Mouse (Mus musculus) layer of hippocampus, adult 8-10 months (tissue): ENCODE data around the gene Gm14147. TPM values are rescaled to one million over a fixed set of nuclear protein-coding genes. Genes with fewer than 3 reads are reported as not detected.
"Not testable (repeated sequence)": the region's sequence is repeated elsewhere in the genome, so short reads cannot be mapped to it uniquely, and the experiment has no call there.

ENCODE experiments used
- DNase-seq, 2 experiments: peaks; one replicate each; pipeline ENCODE4 v3.0.0; 2022; ENCODE audit warnings: low spot score in 2 of 2
- total RNA-seq, 4 experiments: library from RNA; stranded (reverse); gene quantifications; 2 replicates each; pipeline ENCODE4 v1.2.4; 2022

The Gm14147 gene
- not detected for total RNA-seq

GRCm38 (mm10) chr2:151097945-151098344, at the start of gene Gm14147:
Gene Gm14147, plus strand, starts transcription at chr2:151098245.
- not testable (repeated sequence) for DNase-seq

- DNase-seq = no peak
Observed at GRCm38 (mm10) chr2:151056637-151057036, 41.4 kb upstream of the Gm14147 start.

- DNase-seq = not testable (repeated sequence)
Observed at GRCm38 (mm10) chr2:151092250-151092649, 5.8 kb upstream of the Gm14147 start, which contains the start of gene Gm14151. Gene Gm14151, minus strand, starts transcription at chr2:151092350.

Other genes with a start within 250 kb of the Gm14147 start
- 100 to 1,000 TPM; 331 to 348 (median 335) TPM for gene Abhd12, start 193.5 kb upstream of the Gm14147 start, total RNA-seq
- 1 to 10 TPM in 3 of 4 experiments, under 1 TPM in 1; 0.81 to 3.7 (median 1.4) TPM for gene Gins1, start 192.8 kb upstream of the Gm14147 start, total RNA-seq
- gene Ninl, start 58.9 kb upstream of the Gm14147 start, total RNA-seq = 1 to 10 TPM; 5.2 to 7.4 (median 6.4) TPM
- gene Nanp, start 58.8 kb upstream of the Gm14147 start, total RNA-seq = 10 to 100 TPM; 16.1 to 26.7 (median 22.6) TPM
- not detected for gene Gm14151, start 5.9 kb upstream of the Gm14147 start, total RNA-seq